Mouse (Mus musculus): ENCODE data around the gene Itgav. TPM values are rescaled to one million over a fixed set of nuclear protein-coding genes. Genes with fewer than 3 reads are reported as not detected.

The Itgav gene
- 17.5 and 36.6 TPM in 2 replicates for polyA plus RNA-seq (2012; rRNA removed)

DNA sequence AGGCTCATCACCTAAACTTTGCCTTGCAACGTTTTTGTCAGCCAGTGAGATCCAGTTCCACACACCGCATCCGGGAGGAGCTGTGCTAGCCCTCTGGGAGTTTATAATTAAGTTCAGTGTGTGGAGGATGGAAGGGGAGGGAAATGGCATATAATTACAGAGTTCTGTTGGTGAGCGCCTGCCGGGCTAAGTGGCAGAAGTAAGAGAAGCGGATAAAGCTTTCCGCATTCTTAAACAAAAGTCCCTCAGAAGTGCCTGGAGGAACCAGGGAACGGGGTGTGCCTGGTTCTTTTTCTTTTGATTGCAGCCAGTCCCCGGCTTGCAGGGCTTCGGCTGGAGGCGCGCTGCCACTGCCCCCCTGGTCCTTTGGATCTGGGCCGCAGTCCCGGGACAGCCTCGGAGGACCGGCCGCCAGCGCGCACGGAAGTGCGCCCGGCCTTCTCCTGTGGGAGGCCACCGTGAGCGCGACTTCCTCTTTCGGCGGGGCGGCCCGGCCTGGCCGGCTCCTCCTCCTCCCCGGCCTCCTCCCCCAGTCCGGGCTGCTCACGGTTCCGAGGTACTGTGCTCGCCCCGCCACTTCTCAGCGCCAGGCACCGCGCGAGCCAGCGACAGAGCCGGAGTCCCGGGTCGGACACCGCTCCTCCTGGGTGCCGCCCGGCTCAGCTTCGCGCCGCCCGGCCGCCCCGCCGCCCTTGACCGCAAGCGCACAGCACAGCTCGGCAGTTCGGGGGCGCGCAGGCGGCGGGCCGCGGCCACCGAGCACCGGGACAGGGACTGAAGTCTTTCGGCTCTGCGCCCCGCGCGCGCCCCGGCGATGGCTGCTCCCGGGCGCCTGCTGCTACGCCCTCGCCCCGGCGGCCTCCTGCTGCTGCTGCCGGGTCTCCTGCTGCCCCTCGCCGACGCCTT is at the start of gene Itgav:
Gene Itgav (plus strand): TSS at position 477 of the 906 bp plus-strand sequence.
- Histone ChIP-seq H3K36me3 (ENCODE audit: control insufficient read depth, insufficient read depth, low read length) (no peaks in the 10 kb centered on the region), H3K4me3 (ENCODE audit: extremely low read depth, insufficient read depth, insufficient read length) (peak within 1 kb of the TSS; percentile 85)
- WGBS, result under 1% methylated on average over 83 of the region's 84 CpGs

GRCm38 (mm10) chr2:83674421-83674820 is 49.8 kb upstream of the Itgav start:
- H3K4me3 ChIP-seq (ENCODE audit: extremely low read depth, insufficient read depth, insufficient read length), result no peak overlapping the region
- H3K27ac ChIP-seq (ENCODE audit: insufficient read depth, low read length), result no peak overlapping the region
- TF ChIP-seq CTCF (IDR thresholded peaks at IDR 0.05; ENCODE audit: extremely low read depth, insufficient read depth, insufficient read length, insufficient replicate concordance) (no peak), POLR2A (IDR thresholded peaks at IDR 0.05; ENCODE audit: low read depth, low read length) (no peak)
- H3K4me1 ChIP-seq (ENCODE audit: control insufficient read depth, insufficient read depth, insufficient read length), result no peaks in the 10 kb centered on the region
- no peaks in the 10 kb centered on the region for H3K27me3 ChIP-seq (ENCODE audit: control insufficient read depth, insufficient read depth, low read length)
- peaks cover 2% of the 10 kb centered on the region; the same call in 1 of the 2 replicates for H3K36me3 ChIP-seq (ENCODE audit: control insufficient read depth, insufficient read depth, low read length)
- no peak for DNase-seq (ENCODE audit: low read depth in 1 of 2, low spot score in 2 of 2)
- 88% methylated on average over 7 of the region's 7 CpGs for WGBS

More for the DNA sequence above, at the start of gene Itgav:
- Histone ChIP-seq H3K27me3 (ENCODE audit: control insufficient read depth, insufficient read depth, low read length) (no peaks in the 10 kb centered on the region), H3K4me1 (ENCODE audit: control insufficient read depth, insufficient read depth, insufficient read length) (peaks cover 18% of the 10 kb centered on the region), H3K27ac (ENCODE audit: insufficient read depth, low read length) (peak within 1 kb of the TSS; percentile 94)
- DNase-seq (ENCODE audit: low read depth in 1 of 2, low spot score in 2 of 2), result peak; percentile 59 to 95
- TF ChIP-seq CTCF (IDR thresholded peaks at IDR 0.05; ENCODE audit: extremely low read depth, insufficient read depth, insufficient read length, insufficient replicate concordance), result no peak
- TF ChIP-seq POLR2A (IDR thresholded peaks at IDR 0.05; ENCODE audit: low read depth, low read length), result peak; percentile 92

GRCm38 (mm10) chr2:83674896-83675295 is 49.3 kb upstream of the Itgav start:
- Histone ChIP-seq H3K27ac (ENCODE audit: insufficient read depth, low read length) (no peak overlapping the region), H3K4me1 (ENCODE audit: control insufficient read depth, insufficient read depth, insufficient read length) (no peaks in the 10 kb centered on the region), H3K36me3 (ENCODE audit: control insufficient read depth, insufficient read depth, low read length) (peaks cover 2% of the 10 kb centered on the region; the same call in 1 of the 2 replicates), H3K4me3 (ENCODE audit: extremely low read depth, insufficient read depth, insufficient read length) (no peak overlapping the region), H3K27me3 (ENCODE audit: control insufficient read depth, insufficient read depth, low read length) (no peaks in the 10 kb centered on the region)
- DNase-seq (ENCODE audit: low read depth in 1 of 2, low spot score in 2 of 2), result no peak
- TF ChIP-seq POLR2A (IDR thresholded peaks at IDR 0.05; ENCODE audit: low read depth, low read length), result no peak
- no peak for TF ChIP-seq CTCF (IDR thresholded peaks at IDR 0.05; ENCODE audit: extremely low read depth, insufficient read depth, insufficient read length, insufficient replicate concordance)
- 88% methylated on average over 9 of the region's 9 CpGs for WGBS

- WGBS, result 72% methylated on average over 5 of the region's 5 CpGs
- no peak for DNase-seq (ENCODE audit: low read depth in 1 of 2, low spot score in 2 of 2)
- H3K27ac ChIP-seq (ENCODE audit: insufficient read depth, low read length), result no peak overlapping the region
- no peaks in the 10 kb centered on the region for H3K4me1 ChIP-seq (ENCODE audit: control insufficient read depth, insufficient read depth, insufficient read length)
- TF ChIP-seq CTCF (IDR thresholded peaks at IDR 0.05; ENCODE audit: extremely low read depth, insufficient read depth, insufficient read length, insufficient replicate concordance) (no peak), POLR2A (IDR thresholded peaks at IDR 0.05; ENCODE audit: low read depth, low read length) (no peak)
- peaks cover 2% of the 10 kb centered on the region; the same call in 1 of the 2 replicates for H3K36me3 ChIP-seq (ENCODE audit: control insufficient read depth, insufficient read depth, low read length)
- H3K27me3 ChIP-seq (ENCODE audit: control insufficient read depth, insufficient read depth, low read length), result no peaks in the 10 kb centered on the region
- no peak overlapping the region for H3K4me3 ChIP-seq (ENCODE audit: extremely low read depth, insufficient read depth, insufficient read length)
These were observed 48.5 kb upstream of the Itgav start for GRCm38 (mm10) chr2:83675681-83676080.

DNA sequence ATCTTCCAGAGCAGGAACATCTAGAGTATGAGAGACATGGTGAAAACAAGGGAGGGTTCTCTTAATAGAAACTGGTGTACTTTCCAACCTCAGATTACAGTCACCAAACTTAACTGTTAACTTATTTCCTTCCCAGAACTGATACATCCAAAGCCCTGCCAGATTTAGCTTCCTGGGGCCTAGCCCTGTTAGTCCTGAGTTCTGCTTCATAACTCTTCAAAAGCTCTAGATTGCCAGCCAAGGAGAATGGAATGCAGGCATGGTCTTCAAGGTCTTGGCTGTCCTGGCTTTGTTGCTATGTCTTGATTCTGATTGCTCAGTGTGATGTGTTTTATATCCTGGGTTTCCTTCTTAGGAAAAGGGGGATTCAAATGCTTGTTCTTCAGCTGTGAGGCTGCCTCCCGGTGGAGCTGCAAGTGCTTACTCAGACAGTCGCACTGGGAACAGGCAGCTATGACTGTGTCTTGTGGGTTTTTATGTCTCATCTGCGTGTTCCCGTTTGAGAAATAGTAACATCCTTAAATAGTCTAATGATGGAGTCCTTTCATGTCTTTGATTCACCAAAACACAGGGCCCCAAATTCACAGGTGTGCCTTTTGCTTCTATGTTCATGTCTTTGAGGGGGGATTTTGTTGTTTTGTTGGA is 47.8 kb upstream of the Itgav start:
- H3K27me3 ChIP-seq (ENCODE audit: control insufficient read depth, insufficient read depth, low read length), result no peaks in the 10 kb centered on the region
- H3K4me3 ChIP-seq (ENCODE audit: extremely low read depth, insufficient read depth, insufficient read length), result no peak overlapping the region
- no peaks in the 10 kb centered on the region for H3K4me1 ChIP-seq (ENCODE audit: control insufficient read depth, insufficient read depth, insufficient read length)
- H3K27ac ChIP-seq (ENCODE audit: insufficient read depth, low read length), result no peak overlapping the region
- 82% methylated on average over 4 of the region's 4 CpGs for WGBS
- peaks cover 2% of the 10 kb centered on the region; the same call in 1 of the 2 replicates for H3K36me3 ChIP-seq (ENCODE audit: control insufficient read depth, insufficient read depth, low read length)
- TF ChIP-seq POLR2A (IDR thresholded peaks at IDR 0.05; ENCODE audit: low read depth, low read length) (no peak), CTCF (IDR thresholded peaks at IDR 0.05; ENCODE audit: extremely low read depth, insufficient read depth, insufficient read length, insufficient replicate concordance) (no peak)
- DNase-seq (ENCODE audit: low read depth in 1 of 2, low spot score in 2 of 2), result no peak

DNA sequence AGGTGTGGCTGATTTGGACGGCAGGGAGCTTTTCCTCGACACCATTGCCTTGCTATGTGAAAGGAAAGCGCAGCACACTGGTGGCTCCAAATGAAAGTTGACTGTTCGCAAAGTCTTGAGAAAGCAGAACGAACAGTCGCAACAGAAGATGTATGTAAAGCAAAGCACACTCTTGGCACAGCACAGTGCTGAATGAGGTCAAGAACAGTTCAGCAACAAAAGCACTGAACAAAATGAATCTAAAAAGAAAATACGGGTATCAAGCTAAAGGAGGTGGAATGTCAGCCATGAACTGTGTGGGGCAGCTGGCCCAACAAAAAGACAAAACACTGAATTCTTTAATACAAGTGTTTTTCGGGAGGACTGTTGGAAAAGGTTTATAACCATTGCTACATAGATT is 42.9 kb upstream of the Itgav start:
- Histone ChIP-seq H3K4me3 (ENCODE audit: extremely low read depth, insufficient read depth, insufficient read length) (no peak overlapping the region), H3K27me3 (ENCODE audit: control insufficient read depth, insufficient read depth, low read length) (no peaks in the 10 kb centered on the region), H3K27ac (ENCODE audit: insufficient read depth, low read length) (no peak overlapping the region), H3K4me1 (ENCODE audit: control insufficient read depth, insufficient read depth, insufficient read length) (no peaks in the 10 kb centered on the region), H3K36me3 (ENCODE audit: control insufficient read depth, insufficient read depth, low read length) (no peaks in the 10 kb centered on the region)
- WGBS, result 94% methylated on average over 8 of the region's 8 CpGs
- DNase-seq (ENCODE audit: low read depth in 1 of 2, low spot score in 2 of 2), result no peak
- no peak for TF ChIP-seq POLR2A (IDR thresholded peaks at IDR 0.05; ENCODE audit: low read depth, low read length)
- TF ChIP-seq CTCF (IDR thresholded peaks at IDR 0.05; ENCODE audit: extremely low read depth, insufficient read depth, insufficient read length, insufficient replicate concordance), result no peak
